Mouse (Mus musculus): ENCODE data around the gene Wdr20.
A peak's percentile ranks its signal among the peaks of the same experiment; 100 is the strongest.

Gene Wdr20

GRCm38 (mm10) chr12:110851923-110852322 lies 114.2 kb downstream of the Wdr20 start:
- DNase-seq (ENCODE audit: low read depth) = peak; percentile 65
